Mouse (Mus musculus): ENCODE measurements around the gene Hoxa7.

The Hoxa7 gene

DNA sequence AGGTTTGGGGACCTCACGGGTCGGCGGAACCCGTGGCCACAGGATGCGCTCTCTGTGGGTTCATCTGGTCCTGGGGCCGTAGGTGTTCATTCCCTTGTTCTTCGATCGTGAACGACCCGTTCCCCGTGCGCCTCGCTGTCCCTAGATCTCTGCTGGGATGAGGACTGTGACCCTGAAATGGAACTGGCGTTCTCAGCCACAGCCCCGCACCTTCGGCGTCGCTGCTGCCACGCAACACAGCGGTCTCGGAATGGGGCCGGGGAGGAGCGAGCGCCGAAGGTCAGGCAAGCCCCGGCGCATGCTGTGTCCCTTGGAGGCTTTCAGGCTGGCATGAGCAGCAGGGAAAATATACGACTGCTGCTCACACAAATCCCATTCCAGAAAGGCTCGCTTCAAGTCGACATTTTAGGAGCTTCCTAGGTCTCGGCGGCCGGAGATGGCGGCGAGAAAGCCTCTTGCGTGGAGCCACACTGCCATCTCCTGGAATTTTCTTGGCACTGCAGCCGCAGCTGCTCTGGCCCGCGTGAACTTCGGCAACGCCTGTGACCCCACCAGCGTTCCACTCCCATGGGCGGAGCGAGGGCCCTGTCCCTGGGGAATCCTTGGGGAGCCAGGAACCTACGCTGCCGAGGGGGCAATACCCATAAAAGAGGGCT is at the start of gene Hoxa7:
Gene Hoxa7 (minus strand): TSS at position 518 of the 656 bp plus-strand sequence.
- DNase-seq (ENCODE audit: low spot score in 2 of 2) = peak; percentile 50 to 81

DNA sequence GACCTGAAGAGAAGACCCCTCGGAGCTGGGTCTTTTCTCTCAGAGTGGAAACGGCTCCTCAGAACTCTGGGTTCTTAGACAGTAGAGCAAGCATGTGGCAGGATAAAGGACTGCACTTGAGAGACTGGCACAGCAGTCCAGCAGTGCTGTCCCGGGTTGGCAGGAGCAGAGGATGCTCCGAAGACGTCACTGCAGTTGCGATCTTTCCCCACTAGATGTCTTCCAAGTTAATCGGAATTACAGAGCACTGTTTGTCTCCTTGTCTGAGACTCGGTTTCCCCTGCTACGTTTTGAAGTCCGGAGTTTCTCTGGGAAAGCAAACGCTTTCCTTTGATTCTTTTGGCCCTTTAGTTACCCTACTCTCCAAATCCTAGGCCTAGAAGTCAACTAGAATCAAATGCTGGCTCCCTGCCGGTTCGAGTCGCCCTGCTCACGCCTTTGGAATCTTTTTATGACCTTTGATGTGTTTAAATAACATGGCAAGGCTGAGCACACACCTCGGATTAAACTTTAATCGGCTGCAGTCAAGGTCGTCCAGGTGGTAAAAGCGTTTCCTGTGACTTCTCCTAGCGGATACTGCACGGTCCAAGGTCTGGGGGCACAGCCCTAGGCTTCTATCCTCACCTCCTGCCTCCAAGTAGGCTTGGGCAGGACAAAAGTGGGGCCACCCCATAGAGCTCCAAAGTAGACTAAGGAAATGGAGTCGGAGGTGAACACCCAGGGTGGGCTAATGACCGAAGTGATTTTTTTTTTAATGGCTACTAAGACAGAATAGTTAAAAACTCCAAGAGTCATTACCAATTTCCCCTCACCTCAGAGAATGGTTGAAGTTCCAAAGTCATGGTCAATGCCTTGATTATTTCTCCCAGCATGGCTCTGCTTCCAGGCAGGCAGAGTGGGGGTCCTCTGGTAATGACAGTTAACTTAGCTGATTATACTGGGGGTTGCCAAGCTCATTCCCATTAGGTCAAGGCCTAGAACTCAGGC is 49.1 kb upstream of the Hoxa7 start:
- peak in 1 of 2 experiments; percentile 60 for DNase-seq (ENCODE audit: low spot score in 2 of 2)

DNA sequence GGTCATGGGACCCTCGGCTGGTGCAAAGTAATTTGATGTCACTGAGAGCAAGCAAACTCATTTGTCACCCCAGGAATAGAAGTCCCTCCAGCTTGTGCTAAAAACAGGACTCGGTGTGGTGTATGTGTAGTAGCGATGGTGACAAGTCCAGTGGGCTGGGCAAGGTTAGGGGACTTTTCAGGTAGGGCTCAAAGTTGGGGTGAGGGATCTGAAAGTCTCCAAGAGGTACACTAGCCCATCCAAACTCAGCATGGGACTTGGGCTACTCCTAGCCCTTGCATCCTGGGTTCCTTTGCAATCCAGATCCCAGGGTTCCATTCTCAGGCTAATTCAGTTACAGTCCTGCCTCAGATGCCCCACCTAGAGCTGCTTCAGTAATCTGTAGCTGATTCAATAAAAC is 47.1 kb upstream of the Hoxa7 start:
- DNase-seq (ENCODE audit: low spot score in 2 of 2) = no peak

DNA sequence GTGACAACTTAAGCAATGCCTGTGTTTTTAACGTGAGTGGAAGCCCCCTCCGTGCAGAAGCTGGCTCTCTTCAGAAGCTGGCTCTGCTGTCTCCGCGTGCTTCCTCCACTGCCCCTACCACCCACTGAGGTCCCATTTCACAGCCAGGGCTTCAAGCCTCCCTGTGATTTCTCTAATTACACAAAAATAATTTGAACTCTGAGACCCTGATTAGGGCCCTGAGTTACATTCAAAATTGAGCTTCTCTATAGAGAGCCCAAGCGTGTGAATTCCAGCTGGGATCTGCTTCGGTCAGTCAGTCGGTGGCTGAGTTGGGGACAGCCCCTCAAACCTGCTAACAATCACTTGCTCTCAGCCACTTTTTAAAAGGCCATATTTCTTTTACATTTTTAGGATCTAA is 46.7 kb upstream of the Hoxa7 start:
- no peak for DNase-seq (ENCODE audit: low spot score in 2 of 2)

DNA sequence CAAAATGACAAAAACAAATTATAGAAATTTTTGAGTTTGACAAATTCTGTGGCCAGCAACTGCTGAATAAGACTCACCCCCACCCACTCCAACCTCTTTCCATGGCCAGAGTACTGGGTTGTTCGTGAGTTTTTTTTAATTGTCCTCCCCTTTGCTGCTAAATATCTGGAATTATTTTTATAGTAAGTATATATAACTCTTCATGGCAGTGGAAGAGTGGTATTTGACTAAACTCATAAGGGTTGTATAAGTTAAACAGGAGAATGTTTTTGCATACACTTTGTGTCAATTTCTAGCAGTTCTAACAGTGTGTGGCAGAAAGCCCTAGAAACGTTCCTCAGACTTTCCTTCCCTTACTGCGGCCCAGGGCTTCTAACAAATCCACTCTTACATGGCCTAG is 46.0 kb upstream of the Hoxa7 start:
- DNase-seq (ENCODE audit: low spot score in 2 of 2) = no peak

DNA sequence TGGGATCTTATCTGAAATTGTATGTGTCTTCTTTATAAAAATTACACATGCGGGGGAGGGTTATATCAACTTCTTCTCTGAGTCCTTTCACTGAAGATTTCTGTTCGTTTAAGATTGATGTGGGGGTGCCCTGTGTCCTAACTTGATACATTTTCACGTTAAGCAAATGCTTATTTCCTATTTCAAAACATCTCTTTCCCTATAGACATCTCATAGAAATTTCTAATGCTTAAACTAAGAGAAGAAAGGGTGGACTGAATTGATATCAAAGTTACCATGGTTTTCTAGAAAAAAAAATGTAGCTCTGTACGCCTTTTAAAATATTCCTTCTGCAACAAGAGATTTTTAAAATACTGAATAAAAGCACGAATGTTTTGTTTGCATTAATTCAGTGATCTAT is 45.6 kb upstream of the Hoxa7 start:
- DNase-seq (ENCODE audit: low spot score in 2 of 2) = no peak

DNA sequence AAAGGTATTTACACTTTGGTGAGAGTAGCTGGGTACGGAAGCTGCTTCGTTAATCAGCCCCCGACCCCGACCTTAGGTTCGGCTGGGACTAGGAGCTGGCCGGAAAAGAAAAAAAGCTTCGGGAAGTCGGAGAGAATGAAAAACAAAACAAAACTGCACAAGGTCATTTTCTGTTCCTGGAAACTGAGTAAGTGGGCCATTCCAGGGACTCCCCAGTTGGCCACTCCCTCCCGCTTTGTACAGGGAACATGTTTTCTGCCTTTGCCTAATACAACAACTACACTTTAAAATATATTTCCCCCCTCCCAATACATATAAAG is 45.0 kb upstream of the Hoxa7 start:
- DNase-seq (ENCODE audit: low spot score in 2 of 2) = no peak

DNA sequence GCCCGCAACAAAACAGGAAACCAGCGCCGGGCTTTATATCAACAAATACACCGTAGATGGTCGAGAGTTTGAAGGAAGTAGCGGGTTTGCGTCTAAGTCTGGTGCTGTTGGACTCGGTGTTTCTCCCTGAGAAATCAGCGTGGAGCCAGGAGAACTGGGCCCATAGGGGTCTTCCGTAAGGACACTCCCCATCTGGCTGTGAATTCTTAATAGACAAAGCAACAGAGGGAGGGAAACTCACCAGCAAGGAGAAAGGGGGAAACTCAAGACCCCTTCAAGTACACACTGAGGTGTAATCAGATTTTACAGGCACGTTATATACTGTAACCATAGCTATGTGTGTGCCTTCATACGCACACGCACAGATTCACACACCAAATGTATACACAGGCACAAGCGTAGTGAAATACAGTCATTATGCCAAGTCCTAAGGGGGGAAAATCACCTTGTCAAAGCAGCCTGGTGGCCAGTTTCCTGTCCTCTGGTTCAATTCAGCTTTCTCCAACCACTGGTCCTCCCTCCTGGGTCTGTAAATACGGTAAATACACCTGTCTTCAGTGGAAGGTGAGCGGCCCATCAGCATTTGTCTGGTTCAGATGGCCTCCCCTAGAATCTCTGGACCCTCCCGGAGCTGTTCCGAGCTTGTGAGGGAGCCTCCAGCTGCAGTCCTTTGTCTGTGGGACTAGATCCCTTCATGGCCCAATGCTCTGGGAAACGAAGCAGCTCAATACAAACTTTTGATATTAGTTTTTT is 44.4 kb upstream of the Hoxa7 start:
- no peak for DNase-seq (ENCODE audit: low spot score in 2 of 2)

DNA sequence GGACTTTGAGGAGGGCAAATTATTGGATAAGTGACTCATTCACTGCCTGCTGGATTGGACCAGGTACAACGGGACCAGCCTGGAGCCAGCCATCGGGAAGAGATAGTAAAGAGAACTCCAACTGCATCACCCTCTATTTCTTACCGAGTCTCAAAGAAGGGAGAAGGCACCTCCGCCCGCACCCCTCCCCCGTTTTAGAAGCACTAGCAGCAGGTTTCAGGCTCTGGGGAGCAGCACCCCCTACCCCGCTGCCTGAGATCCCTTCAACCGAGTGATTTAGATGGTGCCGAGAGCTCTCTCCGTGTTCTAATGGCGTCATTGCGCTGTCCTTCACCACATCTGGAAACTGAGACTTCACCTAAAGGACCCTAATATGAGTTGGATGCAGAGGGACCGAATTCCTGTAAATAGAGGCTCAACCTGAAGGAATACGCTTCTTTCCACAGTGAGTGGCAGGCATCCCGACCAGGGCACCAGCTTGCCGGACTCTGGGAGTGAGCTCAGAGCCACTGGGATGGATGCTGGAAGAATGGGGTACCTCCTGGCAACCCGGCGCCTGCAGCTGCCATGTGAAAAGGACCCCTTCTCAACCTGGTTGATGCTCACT is 43.8 kb upstream of the Hoxa7 start:
- no peak for DNase-seq (ENCODE audit: low spot score in 2 of 2)

DNA sequence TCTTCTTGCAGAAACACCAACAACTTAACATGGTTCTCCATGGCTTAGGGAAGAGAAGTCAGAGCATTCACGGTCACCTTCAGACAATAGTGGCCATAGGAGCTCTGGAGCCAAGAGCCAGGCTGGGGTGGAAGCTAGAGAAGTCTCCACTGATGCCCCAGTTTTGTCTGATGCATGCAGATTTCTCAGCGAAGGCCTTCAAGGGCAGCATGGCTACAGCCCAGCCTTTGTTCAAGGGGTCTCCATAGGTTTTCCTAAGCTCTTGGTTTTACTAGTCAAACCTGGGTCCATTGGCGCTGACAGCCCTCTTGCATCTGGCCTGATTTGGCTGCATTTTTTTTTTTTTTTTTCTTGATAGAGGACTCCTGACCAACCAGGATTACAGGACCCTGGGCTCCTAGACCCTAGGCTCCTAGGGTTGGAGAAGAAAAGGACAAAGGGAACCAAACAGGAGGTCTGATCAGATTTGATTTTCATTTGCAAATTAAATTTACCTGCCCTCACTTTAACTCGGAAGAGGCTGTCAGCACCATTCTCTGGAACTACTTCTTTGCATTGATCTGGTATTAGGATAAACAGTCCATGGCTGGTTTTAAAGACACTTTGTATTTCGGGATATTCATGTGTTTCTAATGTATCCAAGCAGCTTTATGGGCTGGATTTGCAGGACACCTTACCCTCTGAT is 42.6 kb upstream of the Hoxa7 start:
- DNase-seq (ENCODE audit: low spot score in 2 of 2) = no peak

DNA sequence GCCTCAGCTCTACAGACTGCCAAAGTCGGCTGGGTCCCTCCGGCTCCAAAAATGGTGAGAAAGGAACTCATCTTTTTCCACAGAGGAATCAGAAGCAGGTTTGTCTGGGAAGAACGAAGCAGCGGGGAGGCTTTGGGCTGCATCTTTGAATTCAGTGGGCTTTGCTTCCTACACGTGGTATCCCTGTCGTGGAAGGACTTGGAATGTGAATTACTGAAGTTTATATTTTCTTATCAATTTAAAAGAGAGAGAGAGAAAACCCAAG is 41.6 kb upstream of the Hoxa7 start:
- no peak for DNase-seq (ENCODE audit: low spot score in 2 of 2)

DNA sequence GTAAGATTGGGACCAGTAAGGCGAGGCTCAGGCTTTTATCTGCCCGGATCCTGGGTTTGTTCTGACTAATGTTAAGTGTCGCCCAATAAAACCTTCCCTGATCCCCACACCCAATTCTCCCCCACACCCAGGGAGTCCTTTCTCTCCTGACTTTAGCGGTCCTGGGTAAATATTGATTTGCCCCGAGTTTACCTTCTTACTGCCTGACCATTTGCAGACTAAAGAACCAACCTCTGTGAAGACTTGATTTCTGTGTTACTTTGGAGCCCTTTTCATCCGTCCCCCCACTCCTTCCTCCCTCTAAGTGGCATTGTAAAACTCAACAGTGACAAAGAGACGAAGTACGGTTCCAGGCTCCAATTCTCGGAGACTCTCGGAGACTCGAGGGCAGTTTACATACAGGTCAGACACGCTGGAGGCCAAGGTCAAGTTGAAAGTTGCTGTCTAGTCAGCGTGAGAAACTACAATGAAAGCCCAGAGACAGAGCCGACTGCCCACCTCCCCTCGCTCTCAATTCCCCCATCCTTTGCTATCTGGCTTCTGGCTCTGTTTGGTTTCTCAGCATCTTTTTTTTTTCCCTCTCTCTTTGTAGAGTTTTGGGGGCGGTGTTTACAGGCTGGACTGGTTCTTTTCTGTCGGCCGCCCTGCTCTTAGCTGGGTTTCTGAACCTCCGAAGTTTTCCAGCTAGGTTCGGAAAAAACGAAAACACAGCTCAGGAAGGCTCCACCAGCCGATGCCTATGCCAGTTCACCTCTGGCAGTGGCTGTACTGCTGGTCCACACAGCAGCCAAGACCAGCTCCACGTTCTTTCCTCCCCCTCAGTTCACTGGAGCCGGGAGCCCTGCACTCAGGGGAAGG is 41.0 kb upstream of the Hoxa7 start:
- DNase-seq (ENCODE audit: low spot score in 2 of 2) = no peak

DNA sequence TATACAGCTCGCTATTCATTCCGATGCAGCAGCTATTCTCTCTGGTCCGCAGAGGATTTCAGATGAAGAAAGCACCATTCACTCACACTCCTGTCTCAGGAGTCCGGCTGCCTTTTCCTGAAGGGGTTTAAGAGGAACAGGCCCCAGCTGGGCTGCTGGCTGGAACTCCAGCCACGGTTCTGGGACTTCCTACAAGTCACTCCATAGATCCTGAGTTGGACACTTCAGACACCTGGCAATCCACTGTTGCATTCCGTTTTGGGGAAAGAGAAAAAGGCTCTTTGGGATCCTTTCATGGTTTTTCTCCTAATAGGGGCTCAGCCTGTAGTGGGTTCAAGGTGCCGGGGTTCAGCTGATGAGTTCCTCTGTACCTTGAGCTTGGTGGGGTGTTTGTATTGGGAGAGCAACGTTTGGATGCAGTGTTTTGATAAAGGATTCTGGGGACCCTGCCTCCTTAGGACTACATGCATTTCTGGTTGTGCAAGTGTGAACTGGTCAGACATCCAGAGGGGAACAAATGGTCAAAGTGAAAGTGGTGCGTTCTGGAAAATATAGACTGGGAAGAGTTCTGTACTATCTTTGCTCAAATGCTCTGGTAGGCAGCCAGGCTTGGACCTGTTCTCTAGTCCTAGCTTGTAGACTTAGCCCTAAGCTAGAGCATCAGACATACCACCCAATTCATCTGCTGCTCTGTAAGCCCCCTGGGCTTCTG is 40.3 kb upstream of the Hoxa7 start:
- no peak for DNase-seq (ENCODE audit: low spot score in 2 of 2)

DNA sequence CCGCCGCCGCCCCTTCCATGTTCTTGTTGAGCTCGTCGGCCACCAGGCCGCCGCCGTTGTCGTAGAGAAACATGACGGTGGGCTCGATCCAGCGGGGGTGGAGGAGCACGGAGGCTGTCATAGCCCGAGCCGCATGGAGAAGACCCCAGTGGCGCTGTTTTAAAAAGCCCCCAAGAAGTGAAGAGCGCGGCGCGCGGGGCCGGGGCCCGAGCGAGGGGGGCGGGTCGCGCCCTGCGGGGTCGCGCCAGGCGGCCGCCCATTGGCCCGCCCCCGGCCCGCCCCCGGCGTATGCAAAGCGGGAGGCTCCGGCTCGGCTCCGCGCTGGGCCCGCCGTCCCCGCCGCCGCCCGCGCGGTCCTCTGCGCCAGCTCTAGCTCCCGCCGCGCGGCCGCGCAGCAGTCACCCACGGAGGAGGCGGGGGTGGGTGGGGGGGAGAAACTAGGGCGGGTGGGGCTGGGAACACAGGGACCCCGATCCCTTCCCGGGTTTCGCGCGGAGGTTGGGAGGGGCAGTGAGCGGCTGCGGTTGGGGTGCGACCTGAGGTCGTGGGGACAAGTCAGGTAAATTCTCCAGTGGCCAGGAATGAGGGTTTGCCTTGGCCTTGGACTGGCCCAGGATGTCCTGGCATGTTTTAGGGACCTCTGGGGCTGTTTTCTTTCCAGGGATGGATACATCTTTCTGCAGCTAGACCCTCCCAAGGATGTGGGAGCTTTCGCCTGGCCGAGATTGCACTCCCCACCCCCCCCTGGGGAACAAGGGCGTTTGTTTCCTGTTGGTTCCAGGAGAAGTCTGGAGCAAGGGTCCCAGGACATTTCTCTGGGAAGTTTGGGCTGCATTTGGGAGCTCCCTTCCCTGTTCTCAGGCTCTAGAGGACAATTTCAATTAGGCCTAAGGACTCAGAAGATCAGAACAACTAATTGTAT is 39.3 kb upstream of the Hoxa7 start, which contains the start of gene Hoxa13:
Gene Hoxa13 (minus strand): TSS at position 227 of the 922 bp plus-strand sequence.
- DNase-seq (ENCODE audit: low spot score in 2 of 2) = peak; percentile 28 to 62

DNA sequence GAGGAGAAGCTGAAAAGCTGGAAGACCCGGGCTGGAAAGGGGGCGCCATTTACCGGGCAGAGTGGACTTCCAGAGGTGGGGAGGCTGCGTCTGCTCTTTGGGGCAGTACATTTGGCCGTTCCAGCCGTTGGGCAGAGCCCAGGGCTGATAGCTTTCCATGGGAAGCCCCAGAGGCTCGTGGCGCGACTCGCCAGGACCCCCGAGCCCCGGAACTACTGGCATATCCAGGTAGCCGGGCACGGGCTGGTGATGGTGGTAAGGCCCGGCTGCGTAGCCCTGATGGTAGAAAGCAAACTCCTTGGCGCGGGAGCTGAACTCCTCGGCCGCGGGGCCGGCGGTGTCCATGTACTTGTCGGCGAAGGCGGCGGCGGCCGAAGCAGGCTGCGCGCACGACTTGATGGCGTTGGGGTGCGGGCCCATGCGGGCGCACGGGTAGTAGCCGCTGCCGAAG is 38.2 kb upstream of the Hoxa7 start:
- DNase-seq (ENCODE audit: low spot score in 2 of 2) = no peak

DNA sequence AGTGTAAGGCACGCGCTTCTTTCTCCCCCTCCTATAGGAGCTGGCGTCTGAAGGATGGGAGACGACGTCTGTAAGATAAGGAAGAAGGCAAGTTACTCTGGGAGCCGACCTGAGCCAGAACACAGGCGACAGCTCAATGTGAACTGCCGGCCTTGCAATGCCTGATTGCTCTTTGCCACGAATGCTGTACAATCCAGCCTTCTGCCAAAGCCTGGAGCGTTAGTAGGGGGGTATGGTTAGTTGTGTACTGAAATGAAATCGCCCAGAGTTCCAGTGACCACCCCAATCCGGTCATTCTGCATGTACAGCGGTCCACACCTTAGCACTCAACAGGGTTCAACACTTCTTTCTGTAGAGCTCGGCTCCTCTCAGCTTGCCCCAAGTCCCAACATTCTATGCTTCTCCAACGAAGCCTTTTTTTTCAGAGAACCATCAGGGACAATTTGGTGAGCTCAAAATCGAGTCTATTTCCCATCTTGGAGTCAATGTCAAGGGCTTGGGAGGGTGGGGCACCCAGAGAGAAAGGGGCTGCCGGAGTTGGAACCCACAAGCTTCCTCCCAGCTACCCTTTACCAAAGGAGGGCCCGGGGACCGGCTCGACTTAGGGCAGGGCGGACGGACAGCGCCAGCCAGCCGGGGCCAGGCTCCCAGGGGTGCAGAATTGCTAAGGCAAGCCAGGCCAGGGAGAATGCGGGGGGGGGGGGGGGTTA is 37.6 kb upstream of the Hoxa7 start:
- no peak for DNase-seq (ENCODE audit: low spot score in 2 of 2)

DNA sequence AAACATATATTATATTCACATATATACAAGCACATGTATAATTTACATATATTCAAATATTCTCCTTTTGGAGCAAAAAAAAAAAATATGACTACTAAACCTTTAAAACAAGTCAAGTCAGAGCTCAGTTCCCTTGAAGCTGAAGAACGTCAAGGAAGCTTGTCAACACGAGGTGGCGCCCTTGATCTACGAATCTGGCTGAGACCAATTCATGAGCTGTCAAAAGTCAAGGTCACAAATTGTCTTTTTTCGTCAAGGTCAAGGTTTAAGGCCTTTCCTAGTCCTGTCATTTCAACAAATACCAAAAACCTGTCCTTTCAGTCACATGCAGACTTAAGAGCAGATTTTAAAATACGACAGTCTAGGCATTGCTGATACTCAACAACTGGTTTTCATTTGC is 35.3 kb upstream of the Hoxa7 start:
- peak; percentile 64 to 90 for DNase-seq (ENCODE audit: low spot score in 2 of 2)
